In genomic region chr5:46431644-46432367, GRCm38 (mm10) we compare ENCODE assay signal across 20 mouse cellular contexts.
DNase-seq lines count a peak whose midpoint lies in the region; ATAC-seq and TF ChIP-seq lines count a peak whose summit lies in the region.
"Had no signal": no experiment of that assay in that cellular context is flagged by ENCODE, and none has a peak within 500 bp of the region (broad histone marks: within the 10 kb centered on the region; RNA-seq: fewer than 3 reads in every experiment).

No protein-coding gene starts in this region.

- DNase-seq in cerebellum, adult 9-11 months = peak; percentile 3
- DNase-seq in kidney, postnatal 14 days = no peak
- DNase-seq in hindbrain, postnatal 0 days (ENCODE audit: low spot score) = peak; percentile 37
- DNase-seq in ovary, postnatal 36 days (ENCODE audit: low spot score) = no peak
- no peak for DNase-seq in left cerebral cortex, postnatal 4 days
- DNase-seq: adrenal gland, postnatal 14 days; cerebellum, adult 11-12 months; heart, postnatal 10 days had no signal

- no peaks in the 10 kb centered on the region for H3K36me3 ChIP-seq in kidney, embryonic 14.5 days (ENCODE audit: control insufficient read depth, insufficient read depth, low read length)
- no peaks in the 10 kb centered on the region for H3K36me3 ChIP-seq in hindbrain, postnatal 0 days (ENCODE audit: insufficient read depth, low read length)
- H3K36me3 ChIP-seq in neural tube, embryonic 14.5 days (ENCODE audit: control insufficient read depth, insufficient read depth, low read length) = no peaks in the 10 kb centered on the region
- H3K36me3 ChIP-seq: forebrain, embryonic 10.5 days; limb, embryonic 13.5 days; midbrain, embryonic 12.5 days had no signal

- H3K27ac ChIP-seq in kidney, embryonic 14.5 days (ENCODE audit: low read depth, low read length) = peak overlapping the region; percentile 3; the same call in 1 of the 2 replicates
- H3K27ac ChIP-seq in hindbrain, postnatal 0 days = no peak overlapping the region
- 0 out of 2 replicates have a peak overlapping the region, but pooled peaks have one; percentile 5 for H3K27ac ChIP-seq in neural tube, embryonic 14.5 days (ENCODE audit: low read depth, low read length)
- H3K27ac ChIP-seq: forebrain, embryonic 10.5 days; limb, embryonic 13.5 days; liver, embryonic 14.5 days; macrophage; midbrain, embryonic 12.5 days; stomach, postnatal 0 days had no signal

- H3K9ac ChIP-seq in kidney, embryonic 14.5 days (ENCODE audit: low read depth, low read length) = no peak overlapping the region
- no peak overlapping the region for H3K9ac ChIP-seq in hindbrain, postnatal 0 days (replicated peaks; ENCODE audit: low read length)
- H3K9ac ChIP-seq in neural tube, embryonic 14.5 days (replicated peaks; ENCODE audit: low read depth, low read length) = no peak overlapping the region
- H3K9ac ChIP-seq: limb, embryonic 13.5 days; liver, embryonic 14.5 days; midbrain, embryonic 12.5 days had no signal

- H3K9me3 ChIP-seq in kidney, embryonic 14.5 days (ENCODE audit: control insufficient read depth, low read length) = no peaks in the 10 kb centered on the region
- H3K9me3 ChIP-seq in hindbrain, postnatal 0 days (ENCODE audit: low read length) = no peaks in the 10 kb centered on the region
- no peaks in the 10 kb centered on the region for H3K9me3 ChIP-seq in neural tube, embryonic 14.5 days (ENCODE audit: control insufficient read depth, low read length)
- H3K9me3 ChIP-seq: forebrain, embryonic 10.5 days; limb, embryonic 13.5 days; midbrain, embryonic 12.5 days had no signal

- no peak overlapping the region for H3K4me2 ChIP-seq in kidney, embryonic 14.5 days (replicated peaks; ENCODE audit: low read depth, low read length)
- H3K4me2 ChIP-seq in hindbrain, postnatal 0 days (ENCODE audit: low read depth, low read length) = no peak overlapping the region
- no peak overlapping the region for H3K4me2 ChIP-seq in neural tube, embryonic 14.5 days (ENCODE audit: low read depth, low read length)
- H3K4me2 ChIP-seq: heart, embryonic 11.5 days; limb, embryonic 13.5 days; midbrain, embryonic 12.5 days had no signal

- H3K27me3 ChIP-seq in kidney, embryonic 14.5 days (ENCODE audit: control insufficient read depth, insufficient read depth, low read length) = no peaks in the 10 kb centered on the region
- H3K27me3 ChIP-seq in hindbrain, postnatal 0 days (ENCODE audit: insufficient read depth, low read length) = no peaks in the 10 kb centered on the region
- no peaks in the 10 kb centered on the region for H3K27me3 ChIP-seq in neural tube, embryonic 14.5 days (ENCODE audit: control insufficient read depth, insufficient read depth, low read length)
- H3K27me3 ChIP-seq: limb, embryonic 13.5 days; midbrain, embryonic 12.5 days had no signal

- no peaks in the 10 kb centered on the region for H3K4me1 ChIP-seq in kidney, embryonic 14.5 days (ENCODE audit: control insufficient read depth, insufficient read depth, low read length)
- no peaks in the 10 kb centered on the region for H3K4me1 ChIP-seq in hindbrain, postnatal 0 days (ENCODE audit: insufficient read depth, low read length)
- no peaks in the 10 kb centered on the region for H3K4me1 ChIP-seq in neural tube, embryonic 14.5 days (ENCODE audit: control insufficient read depth, insufficient read depth, low read length)
- H3K4me1 ChIP-seq: limb, embryonic 13.5 days; midbrain, embryonic 12.5 days had no signal

- TF ChIP-seq CTCF in hindbrain, postnatal 0 days (IDR thresholded peaks at IDR 0.05; ENCODE audit: low read depth) = no peak

- intact Hi-C loops in left cerebral cortex, postnatal 4 days (cut with DNase I) = no loop called here

- ATAC-seq in cerebellum, adult (ENCODE audit: insufficient number of reproducible peaks, low FRiP score, low TSS enrichment) = no peak
- ATAC-seq in kidney, embryonic 14.5 days (ENCODE audit: low FRiP score, low TSS enrichment) = peak; percentile 92
- ATAC-seq in hindbrain, postnatal 0 days = 0 out of 2 replicates have a peak, but pooled peaks have one; percentile 45
- peak; percentile 69 for ATAC-seq in neural tube, embryonic 14.5 days (ENCODE audit: low read depth)
- ATAC-seq: CD4-positive, CD25-positive, alpha-beta regulatory T cell, adult 4 months had no signal

- 35% methylated on average over 3 of the region's 3 CpGs for WGBS in kidney, embryonic 14.5 days
- WGBS in hindbrain, postnatal 0 days = 30% methylated on average over 3 of the region's 3 CpGs
- 29% methylated on average over 3 of the region's 3 CpGs for WGBS in neural tube, embryonic 14.5 days

- no peak overlapping the region for H3K4me3 ChIP-seq in kidney, embryonic 14.5 days (ENCODE audit: low read length)
- H3K4me3 ChIP-seq in hindbrain, postnatal 0 days (ENCODE audit: low read length) = no peak overlapping the region
- no peak overlapping the region for H3K4me3 ChIP-seq in neural tube, embryonic 14.5 days (ENCODE audit: low read depth, low read length)
- H3K4me3 ChIP-seq: forebrain, embryonic 10.5 days; limb, embryonic 13.5 days; midbrain, embryonic 12.5 days; myocyte had no signal

Comparison
In these comparisons a context has a peak if more than half of its experiments do, and no peak if none do; other contexts are left out.
1. DNase-seq: peak in cerebellum, adult 9-11 months (single experiment) and hindbrain, postnatal 0 days (single experiment); none in kidney, postnatal 14 days (single experiment), ovary, postnatal 36 days (single experiment) and left cerebral cortex, postnatal 4 days (single experiment).